Mouse (Mus musculus): ENCODE data around the gene Hes2.

Hes2 gene

DNA sequence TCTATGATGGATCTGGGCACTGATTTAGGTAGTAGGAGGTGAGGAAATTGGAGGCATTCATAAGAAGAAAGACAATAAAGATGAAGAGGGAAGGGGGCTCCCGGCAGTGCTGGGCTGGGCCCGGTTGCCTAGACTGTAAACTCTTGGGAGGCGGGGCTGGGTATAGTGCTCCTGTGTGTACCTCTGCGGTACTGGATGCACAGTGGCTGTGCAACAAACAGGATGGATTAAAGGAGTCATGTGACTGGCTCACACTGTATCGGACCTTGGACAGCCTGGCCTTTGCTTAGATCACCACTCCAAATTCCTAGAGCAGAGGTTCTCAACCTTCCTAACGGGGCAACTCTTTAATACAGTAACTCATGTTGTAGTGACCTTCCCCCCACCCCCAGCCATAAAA is 2.9 kb downstream of the Hes2 start:
- DNase-seq, result no peak

GRCm38 (mm10) chr4:152162748-152163147 is 4.1 kb downstream of the Hes2 start:
- DNase-seq, result no peak

DNA sequence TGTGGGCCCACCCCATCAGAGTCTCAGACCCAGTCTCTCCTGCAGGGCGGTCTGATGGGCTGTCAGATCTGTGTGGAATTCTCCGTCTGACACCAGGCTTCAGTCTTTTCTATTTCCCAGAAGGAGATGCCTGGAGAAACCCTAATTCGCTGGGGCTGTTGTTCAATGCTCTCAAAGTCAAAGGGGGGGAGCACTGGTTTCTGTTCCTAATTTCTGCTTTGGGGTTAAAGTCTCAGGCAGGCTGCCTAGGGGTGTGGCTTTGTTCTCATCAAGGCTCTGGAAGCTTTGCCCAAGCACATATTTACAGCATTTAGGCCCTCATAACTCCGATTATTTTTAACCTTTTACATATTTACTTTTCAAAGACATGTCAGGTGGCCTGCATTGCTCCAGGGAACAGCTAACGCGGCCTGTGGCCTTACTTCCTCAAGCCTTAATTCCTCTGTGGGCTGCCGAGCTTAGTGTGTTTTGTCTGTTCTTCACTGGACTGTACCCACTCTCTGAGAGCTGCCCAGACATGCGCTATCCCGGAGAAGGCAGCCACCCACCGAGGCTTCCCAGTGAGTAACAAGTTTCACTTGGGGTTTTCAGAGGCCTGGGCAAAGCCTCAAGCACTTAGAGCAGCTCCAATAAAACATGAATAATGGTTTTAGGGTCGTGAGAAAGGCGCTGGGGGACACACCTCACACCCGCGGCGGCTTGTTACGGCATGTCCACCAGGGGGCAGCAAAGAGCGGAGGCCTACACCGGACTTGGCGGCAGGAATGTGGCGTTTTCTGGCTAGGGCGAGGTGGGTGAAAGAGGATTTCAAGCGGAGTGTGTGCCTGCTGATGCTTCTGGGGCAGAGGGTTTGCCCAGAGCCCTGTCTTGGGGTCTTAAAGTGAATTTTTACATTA is 6.6 kb downstream of the Hes2 start:
- DNase-seq, result peak; percentile 54

- DNase-seq, result no peak
Measured at GRCm38 (mm10) chr4:152168052-152168451, 9.4 kb downstream of the Hes2 start.

DNA sequence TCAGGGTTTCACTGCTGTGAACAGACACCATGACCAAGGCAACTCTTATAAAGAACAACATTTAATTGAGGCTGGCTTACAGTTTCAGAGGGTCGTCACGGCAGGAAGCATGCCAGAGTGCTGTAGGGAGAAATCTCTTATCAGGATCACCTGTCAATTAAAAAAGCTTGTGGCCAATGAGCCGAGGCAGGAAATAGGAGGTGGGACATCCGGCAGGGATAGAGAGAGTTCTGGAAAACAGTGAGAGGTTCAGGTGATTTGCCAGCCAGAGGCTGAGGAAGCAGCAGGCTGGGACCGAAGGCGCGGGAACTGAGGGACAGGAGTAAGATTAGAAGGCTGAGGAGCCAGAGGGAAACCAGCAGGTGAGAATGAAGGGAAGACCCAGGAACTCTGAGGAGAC is 10.4 kb downstream of the Hes2 start:
- DNase-seq, result no peak

DNA sequence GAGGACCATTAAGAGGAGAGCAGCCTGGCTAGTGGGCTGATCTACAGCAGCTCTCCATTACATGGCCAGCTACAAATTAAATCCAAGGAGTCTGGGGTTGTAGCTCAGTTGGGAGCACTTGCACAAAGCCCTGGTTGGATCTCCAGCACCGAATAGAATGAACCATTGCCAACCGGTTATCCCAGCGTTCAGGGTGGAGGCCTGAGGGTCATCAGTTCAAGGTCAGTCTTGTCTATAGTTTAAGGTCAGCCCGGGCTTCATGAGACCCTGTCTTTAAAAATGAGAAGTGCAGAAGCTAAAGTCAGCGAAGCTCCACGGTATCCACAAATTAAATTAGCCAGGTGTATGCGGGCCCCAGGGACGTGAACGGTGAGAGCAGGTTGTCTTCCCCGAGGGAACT is 11.6 kb downstream of the Hes2 start:
- DNase-seq, result no peak

- no peak for DNase-seq
Measured at GRCm38 (mm10) chr4:152171543-152171942, 12.9 kb downstream of the Hes2 start.

DNA sequence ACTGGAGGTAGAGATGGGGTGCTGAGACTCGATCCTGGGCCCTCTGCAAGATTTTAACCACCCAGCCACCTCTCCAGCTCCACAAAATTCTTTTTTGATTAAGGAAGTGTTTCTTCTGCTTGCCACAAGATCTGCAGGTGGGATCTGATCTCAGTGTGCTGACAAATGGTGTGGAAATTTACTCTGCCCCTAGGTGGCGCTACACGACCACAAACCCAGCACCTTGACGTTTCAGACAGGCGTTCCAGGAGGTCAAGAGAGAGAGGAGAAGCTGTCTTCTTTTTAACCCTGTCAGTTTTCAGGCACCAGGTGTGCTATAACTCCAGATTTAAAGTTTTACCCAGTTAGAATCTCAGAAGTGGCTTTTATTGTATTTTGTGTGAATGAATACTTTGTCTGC is 14.4 kb downstream of the Hes2 start:
- DNase-seq, result peak; percentile 80

DNA sequence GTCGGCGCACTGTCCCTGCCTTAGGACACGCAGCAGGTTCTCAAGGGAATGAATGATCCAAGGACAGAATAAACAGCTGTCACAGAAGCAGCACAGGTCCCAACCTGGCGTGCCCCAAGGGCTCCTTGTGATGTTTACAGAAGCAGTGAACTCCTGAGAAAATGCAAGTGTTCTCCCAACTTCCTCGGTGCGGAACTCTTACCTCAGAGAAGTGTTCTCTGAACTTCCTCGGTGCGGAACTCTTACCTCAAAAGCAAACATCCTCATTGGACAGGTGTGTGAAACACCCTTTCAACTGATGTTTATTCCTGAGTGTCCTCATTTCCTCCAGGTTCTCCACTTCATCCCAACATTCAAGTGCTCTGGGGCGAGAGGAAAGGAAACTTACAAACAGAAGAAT is 15.3 kb downstream of the Hes2 start:
- no peak for DNase-seq

DNA sequence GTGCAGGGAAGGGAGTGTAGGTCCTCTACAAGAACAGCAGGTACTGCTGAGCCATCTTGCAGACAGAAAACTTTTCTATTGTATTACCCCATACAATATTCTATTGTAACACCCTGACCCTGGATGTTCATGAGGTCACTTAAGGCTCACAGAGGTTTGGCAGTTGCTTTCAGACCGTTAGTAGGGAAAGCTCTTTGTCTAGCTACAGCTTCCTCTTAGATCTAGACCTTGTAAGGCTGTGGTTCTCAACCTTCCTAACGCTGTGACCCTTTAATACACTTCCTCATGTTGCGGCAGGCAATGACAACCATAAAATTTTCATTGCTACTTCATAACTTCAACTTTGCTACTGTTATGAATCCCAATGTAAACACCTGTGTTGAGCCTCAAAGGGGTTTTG is 18.0 kb downstream of the Hes2 start:
- no peak for DNase-seq

DNA sequence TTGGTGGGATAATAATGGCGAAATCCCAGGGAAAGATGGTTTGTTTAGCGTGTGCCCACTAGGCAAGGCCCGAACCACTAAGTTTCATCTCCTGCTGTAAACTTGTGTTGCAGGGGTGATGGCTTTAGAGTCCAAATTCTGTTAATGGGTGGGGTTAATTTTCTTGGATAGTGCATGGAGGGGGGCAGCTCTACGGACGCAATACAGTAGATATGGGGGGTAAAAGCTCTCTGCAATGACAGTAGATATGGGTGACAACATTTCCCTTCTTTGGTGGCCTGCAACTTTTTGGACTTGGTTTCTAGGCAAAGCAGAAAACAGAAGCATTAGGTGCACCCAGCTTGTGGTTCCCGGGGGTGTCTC is 18.5 kb downstream of the Hes2 start:
- DNase-seq, result no peak

DNA sequence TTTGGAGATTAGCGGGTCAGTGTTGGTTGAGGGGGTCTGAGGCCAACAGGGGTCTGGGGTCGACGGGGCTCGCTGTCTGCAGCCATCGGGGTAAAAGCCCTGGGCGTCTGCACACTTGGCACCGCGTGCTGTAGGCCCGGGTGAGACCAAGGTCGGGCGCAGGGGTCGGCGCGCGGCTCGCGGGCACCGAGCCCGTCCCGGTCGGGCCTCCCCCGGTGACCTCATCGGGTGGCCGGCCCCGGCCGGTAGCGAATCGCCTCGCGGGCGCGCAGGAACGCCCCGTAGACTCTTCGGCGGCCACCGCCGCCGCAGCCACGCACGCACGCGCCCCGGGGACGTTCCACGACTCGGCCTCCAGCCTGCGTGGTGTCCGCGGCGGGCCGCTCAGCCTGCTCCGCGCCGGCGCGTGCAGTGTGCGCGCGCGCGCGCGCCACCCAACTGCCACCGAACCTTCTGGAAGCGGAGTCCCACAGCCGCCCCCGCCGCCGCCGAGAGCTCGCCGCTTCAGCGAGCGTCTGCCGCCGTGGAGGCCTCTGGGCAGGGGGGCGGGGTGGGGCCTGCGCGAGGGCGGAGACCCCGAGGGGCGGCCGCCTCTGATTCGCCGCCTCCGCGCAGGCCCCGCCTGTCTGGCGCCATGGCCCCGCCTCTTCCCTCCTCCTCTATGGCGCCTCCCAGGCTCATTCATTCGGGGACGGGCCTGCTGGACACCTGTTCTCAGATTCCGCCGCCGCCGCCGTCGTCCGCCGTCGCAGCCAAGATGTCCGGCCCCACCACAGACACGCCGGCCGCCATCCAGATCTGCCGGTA is 19.1 kb downstream of the Hes2 start, which contains the start of gene Acot7:
Gene Acot7, plus strand, starts transcription at position 598 of the 807 bp plus-strand sequence.
- DNase-seq, result peak; percentile 95

GRCm38 (mm10) chr4:152178344-152178864 is 19.7 kb downstream of the Hes2 start:
- DNase-seq, result peak; percentile 87

- DNase-seq, result peak; percentile 65
Measured at GRCm38 (mm10) chr4:152178916-152179705, 20.4 kb downstream of the Hes2 start.

DNA sequence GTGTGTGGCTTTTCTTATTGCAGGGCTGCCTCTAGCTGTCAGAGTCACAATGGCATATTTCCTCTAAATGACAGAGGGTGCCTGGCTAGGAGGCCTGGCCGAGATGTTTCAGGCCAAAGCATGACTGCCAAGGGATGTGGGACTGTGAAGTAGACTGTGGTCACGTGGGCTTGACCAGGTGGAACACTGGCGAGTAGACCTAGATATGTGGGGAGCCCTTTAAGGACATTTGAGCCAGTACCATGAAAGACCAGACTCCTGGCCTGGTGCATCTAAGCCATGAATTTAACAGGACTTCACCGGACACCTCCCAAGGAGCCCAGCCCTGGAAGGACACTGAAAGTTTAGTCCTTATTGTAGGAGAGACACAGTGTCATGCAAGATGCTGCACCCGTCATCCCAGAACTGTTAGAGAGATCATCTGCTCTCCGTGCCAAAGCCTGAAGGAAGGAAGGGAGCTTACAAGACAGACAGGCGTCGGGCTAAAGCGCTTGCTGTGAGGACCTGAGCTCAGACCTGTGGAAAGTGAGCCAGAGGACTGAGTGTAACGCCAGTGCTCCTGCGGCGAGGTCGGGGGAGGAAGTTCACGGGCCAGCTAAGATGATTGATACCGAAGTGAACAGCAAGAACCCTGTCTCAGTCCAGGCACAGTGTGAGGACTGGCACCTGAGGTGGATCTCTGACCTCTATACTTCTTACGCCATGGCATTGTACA is 21.4 kb downstream of the Hes2 start:
- peak; percentile 91 for DNase-seq

- DNase-seq, result peak; percentile 57
Measured at GRCm38 (mm10) chr4:152182205-152182604, 23.5 kb downstream of the Hes2 start.

DNA sequence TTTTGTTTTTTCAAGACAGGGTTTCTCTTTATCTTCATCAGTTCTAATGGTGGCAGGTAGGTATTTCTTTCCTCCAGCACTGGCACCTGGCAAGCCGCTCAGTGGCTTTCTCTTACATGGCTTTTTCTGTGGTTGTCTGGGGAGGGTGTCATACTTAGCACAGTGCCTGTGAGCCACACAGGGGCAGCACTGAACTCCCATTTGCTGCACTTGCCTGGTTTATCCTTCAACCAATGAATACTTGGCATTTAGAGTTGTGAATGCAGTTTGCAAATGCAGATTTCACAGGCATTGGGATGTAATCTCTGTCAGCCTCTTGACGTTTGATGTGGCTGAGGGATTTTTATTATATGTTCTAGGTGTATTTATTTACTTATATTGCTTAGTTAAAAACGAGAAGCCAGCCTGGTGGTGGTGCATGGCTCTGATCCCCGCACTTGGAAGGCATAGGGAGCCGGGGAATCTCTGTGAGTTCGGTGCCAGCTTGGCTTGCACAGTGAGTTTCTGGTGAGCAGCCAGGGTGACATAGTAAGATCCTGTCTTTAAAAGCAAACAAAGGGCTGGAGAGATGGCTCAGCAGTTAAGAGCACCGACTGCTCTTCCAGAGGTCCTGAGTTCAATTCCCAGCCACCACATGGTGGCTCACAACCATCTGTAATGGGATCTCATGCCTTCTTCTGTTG is 25.8 kb downstream of the Hes2 start:
- DNase-seq, result peak; percentile 71

GRCm38 (mm10) chr4:152185137-152185509 is 26.5 kb downstream of the Hes2 start:
- peak; percentile 42 for DNase-seq

DNA sequence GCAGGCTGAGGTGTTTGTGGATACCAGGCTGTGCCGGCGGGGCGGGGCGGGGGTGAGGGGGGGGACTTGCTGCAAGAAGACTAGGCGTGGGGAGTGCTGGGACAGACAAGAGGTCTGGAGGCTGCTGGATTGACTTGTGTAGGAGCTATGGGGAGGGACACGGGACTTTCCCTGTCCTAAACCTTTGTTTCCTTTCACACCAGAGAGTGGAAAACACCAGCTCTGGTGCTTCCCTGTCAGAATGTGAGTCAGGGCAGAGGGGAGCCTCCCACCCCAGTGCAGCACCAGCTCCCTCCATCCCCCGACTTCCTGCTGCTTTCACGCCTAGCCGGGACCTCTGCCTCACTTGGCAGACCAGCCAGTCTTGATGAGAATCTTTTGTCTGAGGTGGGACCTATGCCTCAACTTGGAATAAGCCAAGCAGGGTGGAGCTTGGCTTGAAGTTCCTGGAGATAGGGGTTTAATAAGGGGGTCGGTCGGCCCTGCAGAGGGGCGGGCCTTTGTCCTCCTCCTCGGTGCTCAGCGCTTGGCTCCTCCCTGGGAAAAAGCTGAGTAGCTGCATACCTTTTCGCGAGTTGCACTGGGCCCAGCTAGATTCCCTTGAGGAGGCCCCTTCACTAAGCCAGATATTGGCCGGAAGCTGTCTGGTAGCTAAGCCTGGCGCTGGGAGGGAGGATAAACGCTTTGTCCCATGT is 27.0 kb downstream of the Hes2 start:
- DNase-seq, result peak; percentile 48

DNA sequence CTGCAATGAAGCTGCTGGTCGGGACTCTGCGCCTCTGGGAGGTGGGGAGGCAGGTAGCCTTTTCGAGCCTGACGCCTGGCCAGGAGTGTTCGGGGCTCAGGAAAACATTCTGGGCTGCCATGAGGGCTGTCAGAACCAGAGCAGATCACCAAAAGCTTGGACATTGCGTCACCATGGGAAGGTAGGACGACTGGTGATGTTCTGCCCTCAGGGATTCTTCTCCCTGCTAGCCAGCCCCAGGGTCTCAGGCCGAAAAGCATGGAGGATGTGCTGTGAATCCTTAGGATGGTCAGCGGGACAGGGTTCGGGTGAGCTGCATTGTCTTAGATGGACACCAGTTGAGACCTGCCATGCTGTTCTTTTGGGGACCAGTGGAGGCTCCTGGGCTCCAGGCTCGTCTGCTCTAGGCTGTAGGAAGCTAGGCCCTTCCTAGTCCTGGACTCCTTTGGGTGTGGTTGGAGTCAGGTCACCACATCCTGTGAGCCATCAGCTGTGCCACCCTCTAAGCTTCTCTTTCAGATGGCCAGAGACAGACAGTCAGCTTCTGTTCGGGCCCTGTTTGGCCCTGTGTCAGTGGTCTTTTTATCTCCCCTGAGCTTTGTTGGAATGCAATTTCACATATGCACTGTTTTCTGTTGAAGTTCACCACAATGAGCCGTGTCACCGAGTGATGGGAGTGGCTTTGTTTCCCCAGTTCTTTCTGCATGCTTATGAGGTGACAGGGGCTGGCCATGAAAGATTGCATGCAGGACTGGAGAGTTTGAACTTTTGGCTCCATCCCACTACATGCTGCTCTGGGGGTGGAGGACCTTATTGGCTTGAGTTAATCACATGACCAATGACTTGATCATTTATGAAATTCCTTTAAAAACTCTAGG is 27.8 kb downstream of the Hes2 start:
- no peak for DNase-seq

Measured in cerebellum, adult 9-11 months (tissue).